Mouse (Mus musculus) T-helper 17 cell (primary cell): Measurements from ENCODE around the gene Pigu.

Experiments
- in situ Hi-C, 2 experiments: fragments of 300-600 bp; cut with MboI, MseI; formaldehyde crosslinking; loops; 1 replicate in 1 of 2; 2 replicates in 1 of 2; pipeline ENCODE4 v1.15.1; 2025; ENCODE audit warnings: high pct_unique_total_duplicates in 2 of 2

The Pigu gene

GRCm38 (mm10) chr2:155369333-155369883 is 12.2 kb upstream of the Pigu start:
- in situ Hi-C loops, result no loop called here

GRCm38 (mm10) chr2:155367635-155368284 is 10.5 kb upstream of the Pigu start:
- in situ Hi-C loops, result no loop called here

- in situ Hi-C loops, result no loop called here
Observed at GRCm38 (mm10) chr2:155357686-155358399, 613 bp upstream of the Pigu start.

- in situ Hi-C loops, result no loop called here
Observed at GRCm38 (mm10) chr2:155354402-155354801, 2.8 kb downstream of the Pigu start.

- in situ Hi-C loops, result no loop called here
Observed at GRCm38 (mm10) chr2:155346670-155347069, 10.6 kb downstream of the Pigu start.

- in situ Hi-C loops, result no loop called here
Observed at GRCm38 (mm10) chr2:155340166-155340565, 17.1 kb downstream of the Pigu start.

GRCm38 (mm10) chr2:155336254-155336653 is 21.0 kb downstream of the Pigu start:
- in situ Hi-C loops, result no loop called here

GRCm38 (mm10) chr2:155335231-155335630 is 22.0 kb downstream of the Pigu start:
- in situ Hi-C loops, result no loop called here

GRCm38 (mm10) chr2:155333421-155333820 is 23.8 kb downstream of the Pigu start:
- in situ Hi-C loops, result no loop called here

- in situ Hi-C loops, result no loop called here
Observed at GRCm38 (mm10) chr2:155331351-155331750, 25.9 kb downstream of the Pigu start.

GRCm38 (mm10) chr2:155330811-155331210 is 26.4 kb downstream of the Pigu start:
- in situ Hi-C loops, result no loop called here

- in situ Hi-C loops, result no loop called here
Observed at GRCm38 (mm10) chr2:155329707-155330106, 27.5 kb downstream of the Pigu start.

GRCm38 (mm10) chr2:155328906-155329305 is 28.3 kb downstream of the Pigu start:
- in situ Hi-C loops, result no loop called here

GRCm38 (mm10) chr2:155327906-155328305 is 29.3 kb downstream of the Pigu start:
- in situ Hi-C loops, result no loop called here

- in situ Hi-C loops, result no loop called here
Observed at GRCm38 (mm10) chr2:155326001-155326400, 31.2 kb downstream of the Pigu start.

GRCm38 (mm10) chr2:155320596-155320995 is 36.6 kb downstream of the Pigu start:
- in situ Hi-C loops, result no loop called here

- in situ Hi-C loops, result no loop called here
Observed at GRCm38 (mm10) chr2:155318618-155319017, 38.6 kb downstream of the Pigu start.

- in situ Hi-C loops, result no loop called here
Observed at GRCm38 (mm10) chr2:155313671-155314070, 43.6 kb downstream of the Pigu start.

- in situ Hi-C loops, result no loop called here
Observed at GRCm38 (mm10) chr2:155308936-155309592, 48.2 kb downstream of the Pigu start.

GRCm38 (mm10) chr2:155299563-155299962 is 57.7 kb downstream of the Pigu start:
- in situ Hi-C loops, result no loop called here

- in situ Hi-C loops, result no loop called here
Observed at GRCm38 (mm10) chr2:155295453-155295852, 61.8 kb downstream of the Pigu start.

GRCm38 (mm10) chr2:155293946-155294345 is 63.3 kb downstream of the Pigu start:
- in situ Hi-C loops, result no loop called here
